Mouse (Mus musculus) layer of hippocampus, postnatal 10 days (tissue): ENCODE measurements around the gene Slc38a4. TPM values are rescaled to one million over a fixed set of nuclear protein-coding genes. Genes with fewer than 3 reads are reported as not detected.

ENCODE experiments used
- DNase-seq, 2 experiments: peaks; one replicate each; pipeline ENCODE4 v3.0.0; 2021; ENCODE audit warnings: low spot score in 2 of 2
- total RNA-seq, 2 experiments: library from RNA; stranded (reverse); gene quantifications; 2 replicates each; pipeline ENCODE4 v1.2.3; 2021

Gene Slc38a4
- total RNA-seq, 2 experiments from 2014 or later: 1.3 TPM

GRCm38 (mm10) chr15:96972706-96973274 lies 83.0 kb downstream of the Slc38a4 start:
- DNase-seq: no peak

GRCm38 (mm10) chr15:96971906-96972305 lies 83.8 kb downstream of the Slc38a4 start:
- DNase-seq: no peak

GRCm38 (mm10) chr15:96969792-96970191 lies 86.0 kb downstream of the Slc38a4 start:
- no peak for DNase-seq

- DNase-seq: no peak
Observed at GRCm38 (mm10) chr15:96968741-96969140, 87.0 kb downstream of the Slc38a4 start.

- DNase-seq: no peak
Observed at GRCm38 (mm10) chr15:96966326-96966725, 89.4 kb downstream of the Slc38a4 start.

GRCm38 (mm10) chr15:96963735-96964134 lies 92.0 kb downstream of the Slc38a4 start:
- no peak for DNase-seq

GRCm38 (mm10) chr15:96963318-96963717 lies 92.4 kb downstream of the Slc38a4 start:
- DNase-seq: no peak

GRCm38 (mm10) chr15:96960343-96960742 lies 95.4 kb downstream of the Slc38a4 start:
- DNase-seq: no peak

- DNase-seq: no peak
Observed at GRCm38 (mm10) chr15:96959247-96959646, 96.5 kb downstream of the Slc38a4 start.

GRCm38 (mm10) chr15:96956699-96957098 lies 99.1 kb downstream of the Slc38a4 start:
- DNase-seq: no peak

GRCm38 (mm10) chr15:96954389-96954788 lies 101.4 kb downstream of the Slc38a4 start:
- no peak for DNase-seq

GRCm38 (mm10) chr15:96953938-96954238 lies 101.9 kb downstream of the Slc38a4 start:
- no peak for DNase-seq

GRCm38 (mm10) chr15:96953112-96953937 lies 102.4 kb downstream of the Slc38a4 start:
- DNase-seq: peak; percentile 76 to 80

GRCm38 (mm10) chr15:96952488-96952887 lies 103.3 kb downstream of the Slc38a4 start:
- no peak for DNase-seq

GRCm38 (mm10) chr15:96951783-96952182 lies 104.0 kb downstream of the Slc38a4 start:
- no peak for DNase-seq

GRCm38 (mm10) chr15:96948471-96948870 lies 107.3 kb downstream of the Slc38a4 start:
- no peak for DNase-seq

Other genes with a start within 250 kb of the Slc38a4 start
- 1 to 10 TPM; 5.7 to 9.5 TPM for gene Pced1b, start 191.2 kb upstream of the Slc38a4 start, total RNA-seq
- gene Amigo2, start 191.3 kb upstream of the Slc38a4 start, total RNA-seq: 10 to 100 TPM; 14.9 to 15.6 TPM